Mouse (Mus musculus) ES-E14 (cell line): Measurements from ENCODE around the gene Phf11c.
"Not testable (repeated sequence)": the region's sequence is repeated elsewhere in the genome, so short reads cannot be mapped to it uniquely, and the experiment has no call there.

Experiments used
- HCFC1 ChIP-seq: IDR thresholded peaks from 2 replicates; pipeline ENCODE4 v1.6.1; 2012; ENCODE audit warnings: low read length, inconsistent platforms, borderline replicate concordance; ENCODE audit not compliant: insufficient read depth
- MAFK ChIP-seq: IDR thresholded peaks from 2 replicates; pipeline ENCODE4 v1.6.1; 2014; ENCODE audit warnings: mild to moderate bottlenecking, low read depth, low read length, inconsistent platforms; ENCODE audit not compliant: insufficient read depth
- ZC3H11A ChIP-seq: IDR thresholded peaks from 2 replicates; pipeline ENCODE4 v1.6.1; 2012; ENCODE audit warnings: low read depth, mild to moderate bottlenecking, inconsistent platforms, low read length, borderline replicate concordance

GRCm38 (mm10) chr14:59341189-59341588 is 54.0 kb downstream of the Phf11c start, which contains the start of gene Phf11b:
- TF ChIP-seq HCFC1, ZC3H11A, MAFK: not testable (repeated sequence)
